Mouse (Mus musculus) embryo, embryonic 10.5 days (tissue): Measurements from ENCODE around the gene Atp1b4.
"Not testable (repeated sequence)": the region's sequence is repeated elsewhere in the genome, so short reads cannot be mapped to it uniquely, and the experiment has no call there.

Source experiments
- DNase-seq: peaks from one replicate; pipeline ENCODE4 v3.0.0-alpha.2; 2015; ENCODE audit warnings: low spot score

Atp1b4 gene

DNA sequence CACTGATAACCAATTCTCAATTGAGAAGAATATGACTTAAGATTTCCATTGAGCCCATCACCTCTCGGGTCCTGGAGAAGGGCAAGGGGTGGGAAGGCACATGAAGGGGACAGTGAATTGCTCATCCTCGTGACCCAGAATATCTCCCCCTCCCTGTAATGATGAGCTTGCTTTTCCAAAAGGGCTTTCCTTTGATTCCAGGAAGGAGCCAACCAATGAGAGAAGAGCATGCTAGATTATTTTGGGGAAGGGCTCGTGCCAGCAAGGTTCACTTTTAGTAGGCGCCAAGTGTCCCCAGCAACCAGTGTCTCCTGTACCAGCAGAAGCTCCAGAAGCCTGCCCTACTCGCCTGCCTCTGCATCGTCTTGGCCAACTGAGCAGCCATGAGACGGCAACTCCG lies at the start of gene Atp1b4:
TSS of gene Atp1b4 (plus strand) at position 301 of the 400 bp plus-strand sequence.
- no peak for DNase-seq

GRCm38 (mm10) chrX:38308597-38308996 lies 7.4 kb upstream of the Atp1b4 start:
- DNase-seq = no peak

- no peak for DNase-seq
These were observed 4.9 kb upstream of the Atp1b4 start for GRCm38 (mm10) chrX:38311054-38311453.

GRCm38 (mm10) chrX:38312910-38313625 lies 2.9 kb upstream of the Atp1b4 start:
- peak; percentile 57 for DNase-seq

DNA sequence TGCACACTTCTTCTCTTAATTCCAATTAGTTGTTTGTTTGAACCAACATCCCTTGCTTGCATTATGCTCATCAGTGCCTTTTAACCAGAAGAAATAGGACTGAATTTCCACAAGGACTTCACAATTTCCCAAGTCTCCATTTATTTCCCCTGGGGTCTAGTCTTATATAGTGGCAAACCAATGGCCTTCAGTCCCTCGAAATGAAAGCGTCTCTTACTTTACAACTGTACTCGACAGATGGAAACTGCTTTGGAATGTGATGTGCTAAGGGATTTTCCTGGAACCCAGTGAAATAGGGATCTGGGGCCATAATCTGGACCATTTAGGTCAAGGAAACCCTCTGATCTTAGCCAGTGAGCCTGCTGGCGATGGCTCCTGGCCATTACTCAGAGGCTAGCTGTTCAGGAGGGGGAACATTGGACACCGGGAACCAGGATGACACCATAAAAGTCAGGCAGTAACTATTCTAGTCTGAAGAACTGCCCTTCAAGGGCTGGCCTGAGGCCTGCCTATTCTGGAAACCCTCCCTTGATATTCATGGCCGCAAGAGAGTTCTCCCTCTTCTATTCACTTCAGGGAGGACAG lies 2.3 kb upstream of the Atp1b4 start:
- peak; percentile 2 for DNase-seq

DNA sequence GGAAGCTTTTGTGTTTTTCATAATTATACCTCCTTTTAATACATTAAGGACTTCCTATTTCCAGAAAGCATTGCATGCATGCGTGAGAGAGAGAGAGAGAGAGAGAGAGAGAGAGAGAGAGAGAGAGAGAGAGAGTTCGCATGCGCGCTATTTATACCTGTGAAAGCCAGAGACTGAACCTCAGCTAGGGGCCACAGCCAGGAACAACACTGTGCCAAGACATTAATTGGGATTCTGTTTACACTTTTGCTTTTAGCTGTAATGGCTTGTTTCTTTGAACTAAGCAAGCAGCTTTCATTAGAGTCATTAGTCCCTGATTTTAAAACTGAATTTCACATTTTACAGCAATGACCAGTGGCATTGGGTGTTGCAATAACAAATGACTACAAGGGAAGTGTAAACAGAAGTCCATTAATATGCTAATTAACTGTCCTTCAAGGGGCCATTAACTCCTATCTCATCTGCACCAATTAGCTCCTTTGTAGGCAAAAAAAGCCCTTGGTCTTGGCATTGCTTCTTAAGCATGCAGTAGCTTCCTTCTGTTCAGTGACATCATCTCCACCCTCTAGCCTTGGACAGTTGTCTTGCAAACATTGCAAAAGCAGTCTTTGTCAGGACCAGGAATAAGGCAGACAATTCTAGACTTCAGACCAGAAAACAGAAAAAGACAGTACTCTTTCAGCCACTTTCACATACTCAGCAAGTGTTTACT lies 14.9 kb downstream of the Atp1b4 start:
- DNase-seq = no peak

DNA sequence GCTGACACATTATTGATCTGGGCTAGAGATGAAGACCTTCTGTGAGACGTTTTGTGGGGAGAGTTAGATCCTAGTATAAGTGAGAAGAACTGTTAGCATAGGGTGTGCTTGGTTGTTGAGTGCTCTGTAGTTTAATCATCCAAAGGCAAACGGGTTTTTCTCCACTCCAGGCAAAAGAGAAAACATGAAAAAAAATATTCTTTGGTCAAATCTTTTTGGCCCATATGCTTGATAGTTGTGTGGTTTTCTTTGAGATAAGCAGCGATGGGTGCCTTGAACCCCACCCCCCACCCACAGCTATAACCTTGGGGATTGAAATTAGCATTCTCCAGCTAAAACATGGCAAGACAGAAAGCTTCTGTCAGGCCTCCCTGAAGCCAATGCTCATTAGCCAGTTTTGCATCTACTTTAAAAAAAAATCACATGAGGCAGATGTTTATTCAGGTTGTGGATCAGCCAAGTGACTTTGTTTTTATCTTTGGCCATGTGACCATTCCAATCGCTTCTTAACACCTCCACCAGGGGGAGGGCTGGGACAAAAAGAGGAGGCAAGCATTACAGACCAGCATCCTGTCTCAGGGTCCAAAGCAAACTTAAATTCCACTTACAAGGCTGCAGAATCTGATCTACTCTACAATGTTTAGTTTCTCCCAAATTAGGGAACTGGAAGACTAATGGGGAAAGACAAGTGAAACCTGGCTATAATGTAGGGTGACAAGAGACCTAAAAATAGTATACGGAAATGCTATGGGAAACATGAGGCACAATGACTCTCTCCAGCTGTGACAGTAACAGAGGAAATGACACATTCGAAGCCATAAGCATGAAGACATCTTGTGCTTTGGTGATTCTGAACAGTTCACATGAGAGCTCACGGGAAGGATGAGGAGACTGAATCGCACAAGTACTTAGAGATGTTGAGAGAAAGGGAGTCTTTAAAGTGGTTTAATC lies 18.6 kb downstream of the Atp1b4 start:
- peak; percentile 40 for DNase-seq

- DNase-seq = no peak
These were observed 46.0 kb downstream of the Atp1b4 start for GRCm38 (mm10) chrX:38362016-38362415.

DNA sequence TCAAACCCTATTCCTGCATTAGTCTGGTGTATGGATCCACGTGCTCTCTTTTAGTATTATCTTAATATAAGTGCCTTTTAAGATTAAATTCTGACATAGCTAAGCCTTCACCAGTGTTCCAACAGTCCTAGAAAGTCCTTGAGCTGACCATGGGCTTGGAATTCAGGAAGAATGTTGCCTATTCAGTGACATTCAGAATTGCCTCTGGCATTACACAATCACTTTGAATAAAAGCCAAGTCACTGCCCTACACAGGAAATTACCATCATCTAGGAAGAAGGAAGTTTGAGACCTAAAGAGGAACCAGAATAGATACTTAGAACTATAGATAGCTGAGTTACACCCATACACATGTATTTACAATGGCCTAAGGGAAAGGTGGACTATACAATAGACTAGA lies 48.6 kb downstream of the Atp1b4 start:
- not testable (repeated sequence) for DNase-seq

DNA sequence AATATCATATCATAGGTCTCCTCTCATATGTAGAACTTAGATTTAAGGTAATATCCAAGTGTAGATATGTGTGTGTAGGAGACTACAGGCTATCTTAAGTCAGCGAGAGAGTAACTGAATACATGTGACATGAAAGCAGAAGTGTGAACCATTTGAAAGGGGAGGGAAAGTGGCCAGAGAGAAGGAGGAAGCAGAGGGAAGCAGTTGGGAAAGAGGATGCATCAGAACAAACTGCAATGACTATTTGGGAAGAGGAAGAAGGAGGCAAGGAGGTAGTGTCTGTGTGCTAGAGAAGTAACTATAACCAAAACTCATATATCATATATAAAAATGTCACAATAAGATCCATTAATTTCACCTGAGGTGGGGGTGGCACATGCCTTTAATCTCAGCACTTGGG lies 57.2 kb downstream of the Atp1b4 start:
- DNase-seq = not testable (repeated sequence)
